ENCODE assay signal across 15 mouse cellular contexts in the genomic region with DNA sequence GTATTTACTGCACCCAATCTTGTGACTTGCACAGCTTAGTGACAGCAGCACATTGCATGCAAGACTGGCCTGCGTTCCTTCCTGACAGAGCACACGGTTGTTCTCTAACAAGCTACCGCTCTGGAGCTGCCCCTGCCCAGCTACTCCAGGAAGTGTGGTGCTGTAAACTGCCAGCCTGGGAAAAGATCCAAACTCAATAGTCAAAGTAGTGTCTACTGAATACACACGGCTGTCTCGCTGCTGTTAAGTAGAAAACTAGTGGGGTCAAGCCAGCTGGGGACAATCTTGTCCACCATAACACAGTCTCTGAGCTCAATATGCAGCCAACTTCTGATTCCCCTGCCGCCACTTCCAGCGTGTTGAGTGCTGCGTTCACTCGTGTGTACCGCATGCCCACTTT.
DNase-seq lines count a peak whose midpoint lies in the region; ATAC-seq lines count a peak whose summit lies in the region.
"Had no signal": no experiment of that assay in that cellular context is flagged by ENCODE, and none has a peak within 500 bp of the region (broad histone marks: within the 10 kb centered on the region; RNA-seq: fewer than 3 reads in every experiment).

No protein-coding gene starts in this region.

- WGBS in hindbrain, embryonic 16.5 days = 64% methylated on average over 10 of the region's 10 CpGs
- 98% methylated on average over 10 of the region's 10 CpGs for WGBS in hindbrain, embryonic 10.5 days
- WGBS in forebrain, embryonic 13.5 days = 78% methylated on average over 10 of the region's 10 CpGs

- H3K27me3 ChIP-seq in hindbrain, embryonic 16.5 days (replicated peaks; ENCODE audit: control insufficient read depth, insufficient read depth, low read length) = no peaks in the 10 kb centered on the region
- no peaks in the 10 kb centered on the region for H3K27me3 ChIP-seq in hindbrain, embryonic 10.5 days (ENCODE audit: insufficient read depth, poor library complexity, severe bottlenecking)
- H3K27me3 ChIP-seq in forebrain, embryonic 13.5 days = no peaks in the 10 kb centered on the region
- H3K27me3 ChIP-seq: CH12.LX; hindbrain, embryonic 15.5 days; neural tube, embryonic 13.5 days had no signal

- no peaks in the 10 kb centered on the region for H3K36me3 ChIP-seq in hindbrain, embryonic 16.5 days (ENCODE audit: control insufficient read depth, insufficient read depth, low read length)
- H3K36me3 ChIP-seq in hindbrain, embryonic 10.5 days = peaks cover 60% of the 10 kb centered on the region
- peaks cover 5% of the 10 kb centered on the region for H3K36me3 ChIP-seq in forebrain, embryonic 13.5 days (ENCODE audit: poor library complexity, severe bottlenecking)
- H3K36me3 ChIP-seq: hindbrain, embryonic 15.5 days had no signal

- no peak overlapping the region; the same call in 1 of the 2 replicates for H3K27ac ChIP-seq in hindbrain, embryonic 16.5 days (ENCODE audit: low read depth, low read length)
- no peak overlapping the region for H3K27ac ChIP-seq in hindbrain, embryonic 10.5 days
- peak overlapping the region; percentile 31 for H3K27ac ChIP-seq in forebrain, embryonic 13.5 days
- H3K27ac ChIP-seq: hindbrain, embryonic 15.5 days; kidney, postnatal 0 days; left cerebral cortex, adult 2 months; neural tube, embryonic 13.5 days had no signal

- no peak overlapping the region for H3K4me3 ChIP-seq in hindbrain, embryonic 16.5 days (ENCODE audit: low read length)
- no peak overlapping the region for H3K4me3 ChIP-seq in hindbrain, embryonic 10.5 days
- H3K4me3 ChIP-seq in forebrain, embryonic 13.5 days = no peak overlapping the region
- H3K4me3 ChIP-seq: hindbrain, embryonic 15.5 days; left cerebral cortex, adult 2 months; neural tube, embryonic 13.5 days had no signal

- no peak for DNase-seq in hindbrain, embryonic 10.5 days (ENCODE audit: low spot score)
- DNase-seq in brain, adult 2 months (ENCODE audit: low read depth, low spot score) = peak; percentile 57
- peak; percentile 41 for DNase-seq in lung, postnatal 25 days (ENCODE audit: low spot score)
- no peak for DNase-seq in urinary bladder, adult 2 months (ENCODE audit: low spot score)
- DNase-seq in kidney, postnatal 36 days = no peak
- DNase-seq: adrenal gland, adult 8-10 months; thymus, postnatal 4 days had no signal

- H3K4me2 ChIP-seq in hindbrain, embryonic 16.5 days (ENCODE audit: low read length) = no peak overlapping the region
- no peak overlapping the region for H3K4me2 ChIP-seq in forebrain, embryonic 13.5 days
- H3K4me2 ChIP-seq: hindbrain, embryonic 15.5 days; liver, embryonic 11.5 days; neural tube, embryonic 13.5 days had no signal

- H3K9ac ChIP-seq in hindbrain, embryonic 16.5 days (ENCODE audit: low read depth, low read length) = no peak overlapping the region
- H3K9ac ChIP-seq in forebrain, embryonic 13.5 days = no peak overlapping the region
- H3K9ac ChIP-seq: hindbrain, embryonic 15.5 days; neural tube, embryonic 13.5 days had no signal

- H3K4me1 ChIP-seq in hindbrain, embryonic 16.5 days (ENCODE audit: control insufficient read depth, insufficient read depth, low read depth, low read length) = peaks cover 24% of the 10 kb centered on the region
- H3K4me1 ChIP-seq in hindbrain, embryonic 10.5 days (replicated peaks) = peaks cover 45% of the 10 kb centered on the region
- peaks cover 70% of the 10 kb centered on the region for H3K4me1 ChIP-seq in forebrain, embryonic 13.5 days

- no peaks in the 10 kb centered on the region for H3K9me3 ChIP-seq in hindbrain, embryonic 16.5 days (ENCODE audit: control insufficient read depth, low read length)
- no peaks in the 10 kb centered on the region for H3K9me3 ChIP-seq in hindbrain, embryonic 10.5 days
- H3K9me3 ChIP-seq in forebrain, embryonic 13.5 days (replicated peaks) = no peaks in the 10 kb centered on the region
- H3K9me3 ChIP-seq: hindbrain, embryonic 15.5 days; neural tube, embryonic 13.5 days had no signal

- peak; percentile 61 for ATAC-seq in hindbrain, embryonic 16.5 days
- ATAC-seq in forebrain, embryonic 13.5 days = no peak

Comparison
In these comparisons a context has a peak if more than half of its experiments do, and no peak if none do; other contexts are left out.
1. DNase-seq: peak in brain, adult 2 months (single experiment) and lung, postnatal 25 days (single experiment); none in hindbrain, embryonic 10.5 days (single experiment), urinary bladder, adult 2 months (single experiment) and kidney, postnatal 36 days (0 of 2).